Mouse (Mus musculus) hindbrain, embryonic 11.5 days (tissue): Measurements from ENCODE around the gene Abcc2. TPM values are rescaled to one million over a fixed set of nuclear protein-coding genes. Genes with fewer than 3 reads are reported as not detected.

ENCODE experiments used
- ATAC-seq: fragments of 200-750 bp; cut with Nextera tagmentation; 2 replicates; pipeline ENCODE4 v1.8.0; 2017; ENCODE audit warnings: mild to moderate bottlenecking, moderate TSS enrichment, moderate library complexity; ENCODE audit not compliant: low FRiP score
- DNase-seq: peaks from one replicate; pipeline ENCODE4 v3.0.0-alpha.2; 2015; ENCODE audit warnings: low spot score
- H3K27ac ChIP-seq: fragments of 300-500 bp; sonication (generic); 2 replicates; pipeline ENCODE4 v1.5.1; 2014; ENCODE audit warnings: mild to moderate bottlenecking, low read depth, low read length
- H3K27me3 ChIP-seq: fragments of 300-500 bp; sonication (generic); 2 replicates; pipeline ENCODE4 v1.6.1; 2014; ENCODE audit warnings: mild to moderate bottlenecking, low read length, moderate library complexity, mixed read lengths; ENCODE audit not compliant: control insufficient read depth, insufficient read depth
- H3K36me3 ChIP-seq: fragments of 300-500 bp; sonication (generic); 2 replicates; pipeline ENCODE4 v1.6.1; 2014; ENCODE audit warnings: mild to moderate bottlenecking, low read length, moderate library complexity, mixed read lengths; ENCODE audit not compliant: control insufficient read depth, insufficient read depth
- H3K4me1 ChIP-seq: fragments of 300-500 bp; sonication (generic); replicated peaks from 2 replicates; pipeline ENCODE4 v1.6.1; 2014; ENCODE audit warnings: low read length, mixed read lengths; ENCODE audit not compliant: control insufficient read depth, insufficient read depth
- H3K4me2 ChIP-seq: fragments of 300-500 bp; sonication (generic); replicated peaks from 2 replicates; pipeline ENCODE4 v1.6.1; 2014; ENCODE audit warnings: mild to moderate bottlenecking, low read depth, low read length
- H3K4me3 ChIP-seq: fragments of 300-500 bp; sonication (generic); 2 replicates; pipeline ENCODE4 v1.5.1; 2014; ENCODE audit warnings: low read depth, low read length
- H3K9ac ChIP-seq: fragments of 300-500 bp; sonication (generic); 2 replicates; pipeline ENCODE4 v1.6.1; 2014; ENCODE audit warnings: low read depth, low read length
- H3K9me3 ChIP-seq: fragments of 300-500 bp; sonication (generic); 2 replicates; pipeline ENCODE4 v1.6.1; 2016; ENCODE audit warnings: low read length; ENCODE audit not compliant: control insufficient read depth
- WGBS: fragments of 180-500 bp; shearing (Covaris S2); extraction: QIAGEN DNeasy Blood & Tissue Kit; methylation state at CpG from one replicate; pipeline ENCODE4 v1.1.7; 2014; 5-methylcytosine and 5-hydroxymethylcytosine counted together
- polyA plus RNA-seq: library from polyadenylated mRNA; unstranded; fragments of >200 nt; fragmentation: Nextera tagmentation; extraction: Ambion mirVana; gene quantifications from 2 replicates; pipeline ENCODE4 v1.2.1, GENCODE M21; 2014

Gene Abcc2
- polyA plus RNA-seq, 1 experiment from 2014 or later, result 0.09 TPM

DNA sequence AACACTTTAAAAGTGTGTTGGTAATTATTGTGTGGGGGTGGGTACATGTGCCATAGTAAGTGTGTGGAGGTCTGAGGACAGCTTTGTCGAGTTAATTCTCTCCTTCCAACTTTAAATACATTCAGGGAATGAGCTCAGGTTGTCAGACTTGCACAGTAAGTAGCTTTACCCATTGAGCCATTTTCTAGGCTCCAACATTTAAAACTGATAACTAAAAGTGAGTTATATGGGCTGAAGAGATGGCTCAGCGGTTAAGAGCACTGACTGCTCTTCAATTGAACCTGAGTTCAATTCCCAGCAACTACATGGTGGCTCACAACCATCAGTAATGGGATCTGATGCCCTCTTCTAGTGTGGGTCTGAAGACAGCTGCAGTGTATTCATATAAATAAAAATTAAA lies 27.8 kb upstream of the Abcc2 start:
- H3K36me3 ChIP-seq, result no peaks in the 10 kb centered on the region

DNA sequence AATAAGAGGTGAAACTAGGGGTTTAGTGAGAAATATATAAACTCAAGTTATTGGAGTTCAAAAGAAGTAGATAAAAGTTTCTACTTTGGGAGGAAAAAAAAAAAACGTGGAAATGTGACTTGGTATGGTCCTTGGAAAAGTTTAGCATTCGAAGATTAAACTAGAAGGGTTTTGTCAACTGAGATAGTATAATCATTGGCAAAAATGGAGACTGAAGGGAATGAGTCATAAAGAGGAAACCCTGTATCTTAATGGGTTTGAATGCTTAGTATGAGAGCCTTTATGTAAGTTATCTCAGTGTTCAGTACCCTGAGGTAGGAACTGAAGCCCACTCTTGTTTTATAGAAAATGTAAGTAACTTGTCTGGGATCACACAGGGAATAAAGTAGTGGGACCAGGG lies 27.1 kb upstream of the Abcc2 start:
- ATAC-seq (no peak), DNase-seq (no peak)
- no peaks in the 10 kb centered on the region for H3K36me3 ChIP-seq
- no peak overlapping the region for H3K4me2 ChIP-seq
- H3K4me3 ChIP-seq, result no peak overlapping the region
- no peaks in the 10 kb centered on the region for H3K27me3 ChIP-seq
- no peaks in the 10 kb centered on the region for H3K4me1 ChIP-seq
- no peak overlapping the region for H3K27ac ChIP-seq
- 75% methylated on average over 2 of the region's 2 CpGs for WGBS
- H3K9me3 ChIP-seq, result no peaks in the 10 kb centered on the region
- no peak overlapping the region for H3K9ac ChIP-seq

More for the DNA sequence above, 27.8 kb upstream of the Abcc2 start:
- WGBS, result 77% methylated on average over 2 of the region's 2 CpGs
- ATAC-seq (no peak), DNase-seq (no peak)
- no peak overlapping the region for H3K4me2 ChIP-seq
- H3K4me3 ChIP-seq, result no peak overlapping the region
- no peaks in the 10 kb centered on the region for H3K9me3 ChIP-seq
- no peaks in the 10 kb centered on the region for H3K4me1 ChIP-seq
- no peak overlapping the region for H3K9ac ChIP-seq
- no peak overlapping the region for H3K27ac ChIP-seq
- no peaks in the 10 kb centered on the region for H3K27me3 ChIP-seq

DNA sequence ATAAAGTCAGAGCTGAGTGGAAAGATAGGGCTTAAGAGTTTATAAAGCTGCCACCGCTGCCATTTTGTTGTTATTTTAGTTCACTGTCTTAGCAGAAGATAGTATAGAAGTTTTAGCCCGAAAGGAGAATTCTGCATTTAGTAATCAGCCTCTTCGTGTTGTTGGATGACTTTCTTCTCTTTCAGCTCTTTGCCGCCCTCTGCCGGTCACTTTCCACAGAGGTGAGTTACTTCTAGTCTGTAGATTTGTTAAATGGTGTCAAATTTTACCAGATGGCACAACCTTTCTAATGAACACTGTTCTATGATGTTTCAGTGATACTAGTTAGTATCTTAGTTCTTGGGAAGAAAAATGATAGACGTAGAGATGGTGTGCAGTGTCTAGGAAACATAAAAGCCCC lies 21.5 kb upstream of the Abcc2 start:
- Histone ChIP-seq H3K4me2 (no peak overlapping the region), H3K4me3 (no peak overlapping the region), H3K36me3 (no peaks in the 10 kb centered on the region), H3K27me3 (no peaks in the 10 kb centered on the region), H3K4me1 (no peaks in the 10 kb centered on the region), H3K9ac (no peak overlapping the region), H3K9me3 (no peaks in the 10 kb centered on the region), H3K27ac (no peak overlapping the region)
- ATAC-seq (no peak), DNase-seq (peak; percentile 89)
- 24% methylated on average over 6 of the region's 6 CpGs for WGBS

DNA sequence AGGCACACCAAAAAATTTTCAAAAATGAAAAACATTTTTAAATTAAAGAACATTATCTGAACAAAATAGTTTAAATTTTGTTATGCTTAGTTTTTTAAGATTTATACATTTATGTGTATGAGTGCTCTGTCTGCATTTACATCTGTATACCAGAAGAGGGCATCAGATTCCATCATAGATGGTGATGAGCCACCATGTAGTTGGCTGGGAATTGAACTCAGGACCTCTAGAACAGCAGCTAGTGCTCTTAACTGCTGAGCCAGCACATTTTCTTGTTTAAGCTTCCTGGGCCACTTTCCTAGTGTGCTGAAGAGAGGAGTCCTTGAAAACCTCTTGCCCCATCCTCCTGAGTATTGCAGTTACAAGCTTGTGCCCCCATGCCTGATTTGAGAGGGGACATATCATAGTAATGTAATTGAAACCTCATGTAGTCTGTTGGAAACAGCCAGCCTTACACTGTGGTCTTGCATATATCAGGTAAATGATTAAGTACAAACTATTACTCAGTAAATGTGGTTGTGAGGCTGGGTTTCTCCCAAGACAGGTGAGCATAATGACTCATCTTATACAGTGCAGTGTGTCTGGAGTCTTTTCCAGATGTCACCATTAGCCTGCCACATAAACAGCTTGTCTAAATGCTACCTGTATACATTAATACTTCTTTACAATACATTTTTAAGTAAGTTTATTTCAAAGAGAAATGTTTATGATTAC lies 20.3 kb upstream of the Abcc2 start:
- DNase-seq, result no peak
- H3K9me3 ChIP-seq, result no peaks in the 10 kb centered on the region
- no peak overlapping the region for H3K9ac ChIP-seq
- no peaks in the 10 kb centered on the region for H3K36me3 ChIP-seq
- no peak overlapping the region for H3K4me2 ChIP-seq
- H3K27me3 ChIP-seq, result no peaks in the 10 kb centered on the region
- H3K4me1 ChIP-seq, result no peaks in the 10 kb centered on the region
- H3K27ac ChIP-seq, result no peak overlapping the region
- no peak overlapping the region for H3K4me3 ChIP-seq
- ATAC-seq, result no peak

DNA sequence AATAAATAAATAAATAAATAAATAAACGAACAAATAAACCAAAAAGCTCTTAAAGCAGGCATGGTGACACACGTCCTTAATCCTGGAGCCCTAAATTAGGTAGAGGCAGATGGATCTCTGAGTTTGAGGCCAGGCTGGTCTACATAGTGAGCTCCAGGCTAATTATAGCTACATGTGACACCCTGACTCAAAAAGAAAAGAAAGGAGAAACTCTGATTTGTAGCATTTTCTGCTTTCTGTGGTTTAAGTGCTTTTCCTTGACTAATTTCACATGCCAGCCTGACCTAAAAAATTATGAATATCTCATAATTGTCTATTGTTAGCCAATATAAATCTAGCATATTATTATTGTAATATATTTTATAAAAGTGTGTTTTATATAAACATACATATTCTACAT lies 19.6 kb upstream of the Abcc2 start:
- WGBS, result 79% methylated on average over 2 of the region's 2 CpGs
- no peaks in the 10 kb centered on the region for H3K9me3 ChIP-seq
- H3K27me3 ChIP-seq, result no peaks in the 10 kb centered on the region
- no peaks in the 10 kb centered on the region for H3K4me1 ChIP-seq
- H3K4me3 ChIP-seq, result no peak overlapping the region
- ATAC-seq, result no peak
- H3K27ac ChIP-seq, result no peak overlapping the region
- no peak for DNase-seq
- H3K9ac ChIP-seq, result no peak overlapping the region
- H3K36me3 ChIP-seq, result no peaks in the 10 kb centered on the region
- H3K4me2 ChIP-seq, result no peak overlapping the region

DNA sequence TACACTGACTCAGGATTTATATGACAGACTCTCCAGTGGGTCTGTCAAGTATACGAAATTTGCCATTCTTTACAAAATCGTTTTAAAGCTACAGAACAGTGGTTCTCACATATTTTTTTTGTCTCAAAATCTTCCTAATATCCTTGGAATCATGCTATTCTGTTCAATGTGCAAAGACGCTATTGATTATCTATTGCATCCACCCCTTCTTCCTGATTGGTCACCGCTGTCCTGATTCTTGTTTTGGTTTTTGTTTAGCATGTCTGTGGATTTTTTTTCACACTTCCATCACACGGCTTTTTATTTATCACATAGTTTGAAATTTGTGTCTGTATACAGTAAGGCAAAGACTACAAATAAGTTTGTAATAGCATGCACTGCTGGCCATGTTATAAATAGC lies 15.5 kb upstream of the Abcc2 start:
- ATAC-seq, result no peak

DNA sequence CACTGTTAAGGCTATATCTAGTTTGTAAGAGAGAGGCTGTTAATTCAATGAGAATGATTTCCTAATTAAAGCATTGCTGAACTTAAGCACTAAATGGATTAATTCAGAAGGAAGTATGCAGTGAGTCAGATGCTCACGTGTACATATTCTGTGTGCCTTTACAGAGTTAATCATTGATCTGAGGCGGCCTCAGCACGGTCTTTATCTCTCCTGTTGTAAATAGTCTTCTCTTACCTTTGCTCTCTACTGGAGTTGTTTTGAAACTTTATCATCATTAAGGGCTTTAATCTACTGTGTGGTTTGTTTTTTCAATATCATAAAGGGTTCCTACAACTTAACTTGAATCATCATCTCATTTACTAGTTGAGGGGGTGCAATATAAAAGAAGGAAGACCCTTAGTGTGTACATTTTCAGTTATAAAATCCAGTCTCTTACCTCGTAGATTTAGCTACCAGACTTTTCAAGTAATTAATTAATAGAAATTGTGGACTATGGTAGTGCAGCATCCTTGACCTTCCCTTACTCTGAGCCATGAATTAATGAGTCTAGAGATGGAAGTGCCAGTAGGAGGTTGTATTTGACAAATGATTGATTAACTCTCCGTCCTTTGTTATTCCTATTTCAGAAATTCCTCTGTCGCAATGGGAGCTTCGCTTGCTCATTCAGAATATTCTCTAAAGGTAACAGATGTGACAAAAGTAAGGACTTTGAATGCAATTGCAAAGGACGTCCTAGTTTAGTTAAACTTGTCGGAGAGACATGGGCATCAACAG lies 14.3 kb upstream of the Abcc2 start:
- no peak for DNase-seq
- no peak overlapping the region for H3K4me2 ChIP-seq
- 56% methylated on average over 9 of the region's 9 CpGs for WGBS
- no peak overlapping the region for H3K27ac ChIP-seq
- no peaks in the 10 kb centered on the region for H3K27me3 ChIP-seq
- ATAC-seq, result no peak
- H3K4me3 ChIP-seq, result no peak overlapping the region
- H3K9ac ChIP-seq, result no peak overlapping the region
- no peaks in the 10 kb centered on the region for H3K4me1 ChIP-seq
- no peaks in the 10 kb centered on the region for H3K9me3 ChIP-seq
- H3K36me3 ChIP-seq, result no peaks in the 10 kb centered on the region

More for the DNA sequence above, 15.5 kb upstream of the Abcc2 start:
- Histone ChIP-seq H3K4me3 (no peak overlapping the region), H3K27ac (no peak overlapping the region), H3K9me3 (no peaks in the 10 kb centered on the region), H3K36me3 (no peaks in the 10 kb centered on the region), H3K27me3 (no peaks in the 10 kb centered on the region), H3K9ac (no peak overlapping the region), H3K4me1 (no peaks in the 10 kb centered on the region), H3K4me2 (no peak overlapping the region)
- 87% methylated on average over 5 of the region's 5 CpGs for WGBS
- no peak for DNase-seq

DNA sequence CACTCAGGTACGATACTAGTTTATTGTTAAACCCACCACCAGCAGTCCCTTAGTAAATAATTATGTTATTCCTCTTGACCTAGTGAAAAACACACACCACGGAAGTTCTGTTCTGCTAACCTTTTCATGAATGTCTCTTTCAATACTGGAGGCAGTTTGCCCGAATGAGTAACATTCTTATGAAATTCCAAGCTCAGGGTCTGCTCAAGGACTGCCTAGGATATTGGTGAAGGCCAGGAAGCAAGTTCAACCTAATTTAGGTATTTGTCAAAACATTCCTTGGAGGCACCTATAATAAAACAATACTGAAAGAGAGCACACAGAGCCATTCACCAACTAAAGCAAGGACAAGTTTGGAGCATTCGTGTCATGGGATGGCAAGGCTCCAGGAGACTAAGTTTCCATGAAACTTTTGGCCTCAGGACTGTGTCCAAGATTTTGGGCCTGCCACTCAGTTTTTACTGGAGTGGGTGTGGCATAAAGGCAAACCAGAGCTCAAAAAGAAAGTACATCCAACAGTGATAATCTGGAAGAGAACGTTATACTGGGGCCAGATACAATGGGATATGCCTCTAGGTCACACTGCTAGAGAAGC lies 12.5 kb upstream of the Abcc2 start:
- H3K4me1 ChIP-seq, result no peaks in the 10 kb centered on the region
- H3K9me3 ChIP-seq, result no peaks in the 10 kb centered on the region
- DNase-seq (no peak), ATAC-seq (no peak)
- no peak overlapping the region for H3K4me2 ChIP-seq
- H3K4me3 ChIP-seq, result no peak overlapping the region
- no peak overlapping the region for H3K27ac ChIP-seq
- no peaks in the 10 kb centered on the region for H3K36me3 ChIP-seq
- no peak overlapping the region for H3K9ac ChIP-seq
- no peaks in the 10 kb centered on the region for H3K27me3 ChIP-seq
- WGBS, result 86% methylated on average over 5 of the region's 5 CpGs

DNA sequence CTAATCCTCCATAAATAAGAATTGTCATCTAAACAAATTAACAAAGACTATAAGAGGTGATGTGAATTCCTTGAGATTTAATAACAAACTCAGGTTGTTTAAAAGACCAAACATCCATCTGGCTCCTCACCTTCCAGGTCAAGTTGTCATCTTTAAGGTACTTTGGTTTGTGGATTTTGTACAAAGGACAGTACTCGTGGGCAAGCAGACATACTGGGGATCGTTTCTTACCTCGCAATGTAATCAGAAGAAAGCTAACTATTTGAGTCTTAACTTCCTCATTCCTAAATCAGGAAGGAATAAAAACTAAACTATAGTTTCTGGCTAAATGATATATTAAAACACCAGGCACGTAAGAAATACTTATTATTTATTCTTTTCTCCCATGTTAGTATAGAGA lies 11.4 kb upstream of the Abcc2 start:
- ATAC-seq, result no peak
- H3K27me3 ChIP-seq, result no peaks in the 10 kb centered on the region
- no peak for DNase-seq
- no peaks in the 10 kb centered on the region for H3K36me3 ChIP-seq
- no peaks in the 10 kb centered on the region for H3K9me3 ChIP-seq
- H3K27ac ChIP-seq, result no peak overlapping the region
- no peak overlapping the region for H3K9ac ChIP-seq
- WGBS, result 89% methylated on average over 4 of the region's 4 CpGs
- no peak overlapping the region for H3K4me2 ChIP-seq
- no peak overlapping the region for H3K4me3 ChIP-seq
- H3K4me1 ChIP-seq, result no peaks in the 10 kb centered on the region
